Mouse (Mus musculus) olfactory bulb, adult 2 months (tissue): ENCODE data around the gene Ppp1r11. TPM values are rescaled to one million over a fixed set of nuclear protein-coding genes. Genes with fewer than 3 reads are reported as not detected.

Source experiments
- H3K27ac ChIP-seq: fragments of 200-500 bp; 2 replicates; pipeline ENCODE4 v1.5.1; 2012; ENCODE audit warnings: low read depth, low read length; ENCODE audit not compliant: insufficient read depth
- H3K4me1 ChIP-seq: fragments of 200-500 bp; 2 replicates; pipeline ENCODE4 v1.6.1; 2012; ENCODE audit warnings: low read length; ENCODE audit not compliant: control insufficient read depth, insufficient read depth
- H3K4me3 ChIP-seq: fragments of 200-500 bp; 2 replicates; pipeline ENCODE4 v1.5.1; 2012; ENCODE audit warnings: mild to moderate bottlenecking, low read depth, low read length, moderate library complexity; ENCODE audit not compliant: insufficient read depth
- CTCF ChIP-seq: fragments of 200-500 bp; IDR thresholded peaks from 2 replicates; pipeline ENCODE4 v1.5.1; 2012; ENCODE audit warnings: low read depth, mild to moderate bottlenecking, low read length, moderate library complexity; ENCODE audit not compliant: insufficient read depth
- POLR2A ChIP-seq: fragments of 200-500 bp; IDR thresholded peaks from 2 replicates; pipeline ENCODE4 v1.6.1; 2012; ENCODE audit warnings: mild to moderate bottlenecking, low read depth, low read length, moderate library complexity; ENCODE audit not compliant: insufficient read depth
- WGBS: fragments of 180-500 bp; shearing (Covaris S2); methylation state at CpG from one replicate; pipeline ENCODE4 v1.1.7; 2018; 5-methylcytosine and 5-hydroxymethylcytosine counted together
- polyA plus RNA-seq: library from polyadenylated mRNA; stranded (reverse); fragments of >200 nt; gene quantifications from 2 replicates; pipeline ENCODE4 v1.2.4, GENCODE M21; 2012; ENCODE audit warnings: low replicate concordance; ENCODE audit not compliant: missing spikeins, insufficient read depth, insufficient read length

Gene Ppp1r11
- polyA plus RNA-seq, 1 experiment: not detected

DNA sequence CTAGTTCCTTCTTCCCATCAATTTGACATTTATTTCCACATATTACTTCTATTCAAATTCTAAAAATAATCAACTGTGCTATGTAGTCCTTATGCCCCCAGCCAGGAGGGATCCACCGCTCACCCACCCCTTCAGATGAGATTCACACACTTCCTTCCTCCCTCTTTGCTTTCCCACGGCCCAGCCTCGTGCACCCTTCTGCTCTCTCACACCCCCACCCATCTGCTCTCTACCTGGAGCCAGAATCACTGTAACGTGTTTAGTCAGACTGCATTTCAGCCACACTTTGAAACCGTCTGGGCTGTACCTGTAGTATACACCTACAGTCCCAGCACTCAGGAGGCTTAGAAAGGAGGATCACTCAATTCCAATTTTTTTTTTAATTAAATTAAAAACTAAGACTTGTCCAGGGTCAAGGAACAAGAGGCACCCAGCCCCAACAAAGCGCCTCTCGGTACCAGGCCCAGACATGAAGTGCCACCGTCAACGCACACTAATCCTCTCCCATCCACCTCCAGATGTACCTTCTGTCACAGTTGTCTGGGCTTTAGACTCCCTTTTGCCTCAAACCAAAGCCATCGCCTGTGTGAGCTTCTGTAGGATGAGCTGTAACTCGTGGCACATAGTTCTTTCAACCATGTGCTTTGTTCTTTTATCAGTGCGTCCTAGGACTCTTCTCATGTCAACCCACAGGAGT is 22.2 kb downstream of the Ppp1r11 start:
- Histone ChIP-seq H3K4me1 (no peaks in the 10 kb centered on the region), H3K27ac (no peak overlapping the region), H3K4me3 (no peak overlapping the region)
- WGBS: 78% methylated on average over 12 of the region's 12 CpGs
- no peak for TF ChIP-seq CTCF
- no peak for TF ChIP-seq POLR2A

DNA sequence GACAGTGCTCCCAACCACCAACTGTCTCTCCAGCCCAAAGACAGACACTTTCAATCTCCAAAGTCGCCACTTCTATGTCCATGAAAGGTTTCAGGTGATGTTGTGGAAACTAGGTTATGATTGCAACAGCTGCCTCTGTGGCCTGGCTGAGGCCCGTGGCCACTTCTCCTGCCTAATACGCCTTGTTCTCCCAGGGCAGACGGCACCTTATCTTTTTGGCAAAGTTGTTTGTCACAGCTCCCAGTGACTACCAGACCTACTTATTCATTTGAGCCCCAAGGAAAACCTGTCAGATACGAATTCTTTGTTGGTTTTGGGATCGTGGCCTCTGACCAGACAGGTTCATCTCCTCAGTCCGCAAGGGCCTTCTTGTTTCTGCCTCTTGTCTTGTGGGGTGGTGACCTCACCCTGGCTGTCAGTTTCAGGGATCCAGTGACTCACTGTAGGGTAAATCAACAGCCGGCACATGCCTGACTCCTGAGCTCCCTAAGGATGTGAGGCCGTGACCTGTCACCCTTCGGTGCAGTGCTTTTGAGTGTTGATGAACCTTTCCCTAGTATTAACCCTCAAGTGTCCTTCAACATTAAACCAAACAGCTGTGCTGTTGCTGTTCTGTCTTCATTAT is 23.9 kb downstream of the Ppp1r11 start:
- TF ChIP-seq POLR2A: no peak
- WGBS: 75% methylated on average over 10 of the region's 10 CpGs
- no peak overlapping the region for H3K27ac ChIP-seq

DNA sequence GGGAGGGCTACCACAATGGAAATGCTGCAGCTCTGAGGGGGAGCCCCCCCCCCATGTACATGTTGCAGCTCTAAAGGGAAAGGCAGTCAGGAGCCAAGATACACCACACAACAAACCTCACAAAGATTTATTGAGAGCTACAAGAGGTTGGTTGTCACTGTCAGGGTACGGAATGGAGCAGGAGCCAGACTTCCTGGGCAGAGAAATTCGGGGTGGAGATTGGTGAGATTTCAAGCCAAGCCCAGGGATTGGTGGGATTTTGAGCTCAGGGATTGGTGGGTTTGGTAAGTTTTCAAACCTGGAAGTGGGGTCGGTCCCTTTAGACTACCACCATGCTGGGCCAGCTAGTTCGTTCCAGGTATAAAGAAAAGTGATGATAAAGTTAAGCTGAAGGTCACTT is 28.1 kb downstream of the Ppp1r11 start:
- no peak overlapping the region for H3K4me3 ChIP-seq
- WGBS: 67% methylated on average over 4 of the region's 4 CpGs
- no peak for TF ChIP-seq POLR2A
- TF ChIP-seq CTCF: no peak
- no peak overlapping the region for H3K27ac ChIP-seq
- no peaks in the 10 kb centered on the region for H3K4me1 ChIP-seq

More for the DNA sequence above, 23.9 kb downstream of the Ppp1r11 start:
- H3K4me1 ChIP-seq: no peaks in the 10 kb centered on the region
- no peak overlapping the region for H3K4me3 ChIP-seq

DNA sequence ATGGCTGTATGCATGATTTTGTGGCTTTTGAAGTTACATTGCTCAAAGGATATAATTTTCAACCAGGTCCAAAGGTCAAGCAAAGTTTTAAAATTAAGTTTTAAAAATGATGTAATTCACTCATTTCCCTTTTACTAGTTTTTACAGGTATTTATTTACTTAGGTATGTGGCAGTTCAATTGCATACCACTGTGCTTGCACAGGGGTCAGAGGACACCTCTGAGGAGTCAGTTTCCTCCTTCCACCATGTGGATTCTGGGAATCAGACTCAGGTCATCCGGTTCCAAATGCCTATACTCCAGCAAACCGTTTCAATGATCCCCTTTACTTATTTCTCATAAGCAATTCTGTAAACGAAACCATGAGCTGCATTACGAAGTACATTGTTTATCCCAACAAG is 28.8 kb downstream of the Ppp1r11 start:
- TF ChIP-seq CTCF (no peak), POLR2A (no peak)
- Histone ChIP-seq H3K4me3 (no peak overlapping the region), H3K27ac (no peak overlapping the region), H3K4me1 (no peaks in the 10 kb centered on the region)
- WGBS: 83% methylated on average over 4 of the region's 4 CpGs

DNA sequence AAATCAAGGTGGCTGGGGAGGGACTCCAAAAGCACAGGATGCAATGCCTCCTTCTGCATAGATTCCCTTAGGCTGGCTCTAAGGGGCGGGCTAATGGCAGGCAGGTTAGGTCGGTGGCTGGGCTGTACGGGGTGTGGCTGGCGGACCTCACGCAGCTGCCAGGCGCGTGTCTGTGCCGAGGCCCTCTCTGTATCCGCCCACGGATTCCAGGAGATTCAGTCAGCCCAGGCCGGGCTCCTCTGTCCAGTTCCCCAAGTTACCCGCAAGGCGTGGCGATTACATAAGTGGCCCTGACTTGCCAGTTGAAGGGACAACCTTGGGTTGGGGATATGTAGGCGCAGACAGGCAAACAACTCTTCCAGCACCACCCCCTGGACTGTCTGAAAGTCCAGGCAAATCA is 31.3 kb downstream of the Ppp1r11 start:
- TF ChIP-seq CTCF: no peak
- TF ChIP-seq POLR2A: no peak
- Histone ChIP-seq H3K4me3 (no peak overlapping the region), H3K4me1 (no peaks in the 10 kb centered on the region), H3K27ac (no peak overlapping the region)
- WGBS: 52% methylated on average over 15 of the region's 15 CpGs

DNA sequence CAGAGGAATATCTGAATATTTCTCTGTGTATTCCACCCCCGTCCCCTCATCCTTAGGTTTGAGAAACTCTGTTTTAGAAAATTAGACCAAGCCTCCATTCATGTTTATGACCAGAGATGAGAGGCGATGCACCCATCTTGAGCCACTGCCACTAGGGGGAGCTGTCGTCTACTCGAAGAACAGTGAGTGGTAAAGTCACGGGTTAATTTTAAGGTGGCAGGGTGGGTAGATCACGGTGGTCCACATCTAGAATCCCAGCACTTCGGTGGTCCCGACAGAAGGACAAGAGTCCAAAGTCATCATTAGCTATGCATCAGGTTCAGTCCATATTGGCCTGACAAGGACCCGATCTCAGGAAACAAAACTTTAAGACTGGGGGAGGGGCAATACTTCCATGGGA is 36.5 kb downstream of the Ppp1r11 start:
- WGBS: 14% methylated on average over 9 of the region's 9 CpGs
- Histone ChIP-seq H3K4me3 (no peak overlapping the region), H3K27ac (no peak overlapping the region), H3K4me1 (no peaks in the 10 kb centered on the region)
- no peak for TF ChIP-seq POLR2A
- TF ChIP-seq CTCF: peak; percentile 41; the same call in 1 of the 2 replicates

DNA sequence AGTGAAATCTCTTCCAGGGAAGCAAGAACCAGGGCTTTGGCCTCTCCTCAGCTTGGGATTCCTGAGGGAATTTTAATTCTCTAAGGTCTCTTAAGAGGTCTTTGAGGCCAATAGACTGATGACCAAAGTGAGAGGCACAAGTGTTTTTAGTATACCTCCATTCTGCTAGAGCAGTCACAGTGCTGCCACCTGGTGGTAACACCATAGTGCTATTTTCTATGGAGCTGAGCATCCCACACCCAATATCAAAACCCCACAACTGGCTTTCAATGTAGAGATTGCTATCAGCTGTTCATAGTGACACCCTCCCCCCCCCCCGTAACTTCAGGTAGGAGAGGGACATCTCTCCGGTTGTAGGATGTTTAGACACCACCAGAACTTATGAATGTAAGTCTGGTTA is 37.4 kb downstream of the Ppp1r11 start:
- H3K27ac ChIP-seq: no peak overlapping the region
- WGBS: 6% methylated on average over 2 of the region's 2 CpGs

DNA sequence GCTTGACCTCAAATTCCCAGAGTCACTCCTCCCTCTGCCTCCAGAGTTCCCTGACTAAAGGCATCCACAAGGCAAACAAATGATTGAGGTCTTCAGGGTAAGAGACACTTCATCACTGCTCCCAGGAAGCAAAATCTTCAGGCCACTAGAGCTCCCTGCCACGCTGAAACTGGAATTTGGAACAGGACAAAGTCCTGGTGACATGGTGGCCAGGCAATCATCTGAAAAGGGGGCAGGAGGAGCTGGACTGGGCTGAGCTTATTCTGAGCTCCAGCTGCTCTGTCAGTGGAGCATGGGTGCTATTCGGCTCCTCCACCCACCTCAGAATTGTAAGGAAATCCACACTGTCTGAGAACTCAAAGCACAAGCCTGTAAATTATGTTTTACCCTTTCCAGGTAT is 39.5 kb downstream of the Ppp1r11 start:
- 83% methylated on average over 2 of the region's 2 CpGs for WGBS
- no peak for TF ChIP-seq POLR2A
- no peak for TF ChIP-seq CTCF
- H3K27ac ChIP-seq: no peak overlapping the region
- H3K4me1 ChIP-seq: no peaks in the 10 kb centered on the region
- H3K4me3 ChIP-seq: no peak overlapping the region

More for the DNA sequence above, 37.4 kb downstream of the Ppp1r11 start:
- TF ChIP-seq CTCF (no peak), POLR2A (no peak)
- H3K4me3 ChIP-seq: no peak overlapping the region
- no peaks in the 10 kb centered on the region for H3K4me1 ChIP-seq

DNA sequence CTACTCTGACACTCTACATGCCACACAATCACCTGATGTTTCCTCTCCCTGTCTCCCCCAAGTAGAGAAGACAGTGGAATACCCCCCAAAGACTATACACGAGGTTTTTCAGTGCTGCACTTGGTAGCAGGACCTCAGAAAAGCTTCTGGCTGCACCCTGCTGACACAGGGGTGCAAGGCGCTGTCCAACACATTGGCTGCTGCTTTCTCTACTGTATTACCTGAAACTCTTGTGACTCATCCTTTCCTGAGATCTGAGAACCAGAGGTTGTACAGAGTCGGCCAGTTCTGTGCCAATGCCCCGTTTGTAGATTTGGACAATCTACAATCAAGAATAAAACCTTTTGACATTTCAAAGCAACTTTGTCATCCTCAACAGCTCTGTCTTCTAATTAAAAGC is 41.7 kb downstream of the Ppp1r11 start:
- Histone ChIP-seq H3K27ac (no peak overlapping the region), H3K4me1 (no peaks in the 10 kb centered on the region), H3K4me3 (no peak overlapping the region)
- TF ChIP-seq CTCF (no peak), POLR2A (no peak)
- 63% methylated on average over 4 of the region's 4 CpGs for WGBS
